Mouse (Mus musculus) liver (tissue): ENCODE data around the gene Sytl1.

Experiments
- DNase-seq: peaks from one replicate; pipeline ENCODE4 v3.0.0-alpha.2; 2020; ENCODE audit warnings: mixed read lengths

Sytl1 gene

DNA sequence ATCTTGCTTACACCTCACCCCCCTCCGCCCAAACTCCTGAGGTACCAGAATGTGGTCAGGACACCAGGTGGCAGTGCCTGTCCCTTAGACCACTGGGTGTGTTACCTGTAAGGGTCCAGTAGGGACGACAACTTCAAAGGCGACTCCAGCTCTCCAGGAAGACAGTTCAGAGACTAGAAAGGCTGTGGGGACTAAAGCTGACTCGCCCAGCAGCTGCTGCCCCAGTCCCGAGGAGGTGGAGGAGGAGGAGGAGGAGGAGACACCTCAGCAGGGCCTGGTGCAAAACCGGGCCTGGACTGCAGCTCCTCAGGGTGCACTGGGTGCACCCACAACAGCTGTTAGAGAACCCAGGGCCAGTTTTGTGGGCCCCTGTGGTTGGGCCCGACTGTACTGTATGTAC lies at the start of gene Sytl1:
TSS of gene Sytl1 (minus strand) at position 232 of the 400 bp plus-strand sequence.
- no peak for DNase-seq

DNA sequence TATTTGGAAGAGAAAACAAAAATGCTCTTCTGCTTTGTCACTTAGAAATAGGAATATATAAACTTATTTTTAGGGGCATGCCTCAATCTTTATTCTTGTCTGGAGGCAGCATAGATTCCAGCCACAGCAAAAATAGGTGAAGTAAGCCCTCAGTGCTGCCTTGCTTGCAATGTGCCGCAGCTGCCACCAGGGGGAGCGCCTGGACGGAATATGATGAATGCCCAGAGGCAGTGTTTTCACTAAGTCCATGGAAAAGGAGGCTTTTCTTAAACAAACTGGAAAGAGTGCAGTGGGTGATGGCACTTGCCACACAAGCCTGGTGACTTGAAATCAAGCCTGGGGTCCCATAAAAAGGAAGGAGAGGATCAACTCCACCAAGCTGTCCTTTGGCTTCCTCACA lies 47.0 kb upstream of the Sytl1 start:
- peak; percentile 88 for DNase-seq

DNA sequence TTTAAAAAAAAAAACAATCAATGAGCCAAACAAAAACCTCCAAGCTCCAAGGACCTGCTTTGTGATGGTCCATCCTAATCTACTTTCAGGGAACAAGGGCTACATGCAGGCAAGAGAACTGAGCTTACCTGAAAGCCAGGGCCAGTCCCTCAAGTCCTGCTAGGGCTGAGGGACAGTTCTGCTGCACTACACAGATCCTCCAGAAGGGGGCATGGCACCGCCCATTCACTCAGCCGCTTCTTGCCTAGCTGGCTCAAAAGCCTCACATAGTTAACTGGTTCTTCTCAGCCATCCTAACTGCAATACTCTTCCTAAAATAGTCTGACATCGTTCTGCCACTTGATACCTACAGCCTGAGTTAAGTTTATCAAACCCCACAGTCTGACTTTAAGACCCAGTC lies 44.4 kb upstream of the Sytl1 start:
- DNase-seq, result peak; percentile 59

DNA sequence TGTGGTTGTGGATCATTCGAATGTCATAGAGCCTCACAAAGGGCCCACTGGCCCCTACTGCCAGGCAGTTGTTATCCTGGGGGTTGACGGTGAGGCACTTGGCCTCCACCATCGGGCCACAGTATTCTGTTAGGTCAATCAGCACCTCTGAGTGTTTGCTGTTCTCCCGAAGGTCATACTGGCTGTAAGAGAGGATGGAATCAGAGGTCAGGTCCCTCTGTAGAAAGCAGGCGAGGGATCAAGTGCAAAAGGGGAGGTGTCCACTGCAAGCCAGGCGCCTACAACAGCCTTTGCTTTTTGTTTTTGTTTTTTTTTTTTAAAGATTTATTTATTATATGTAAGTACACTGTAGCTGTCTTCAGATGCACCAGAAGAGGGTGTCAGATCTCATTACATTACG lies 42.9 kb upstream of the Sytl1 start:
- no peak for DNase-seq

DNA sequence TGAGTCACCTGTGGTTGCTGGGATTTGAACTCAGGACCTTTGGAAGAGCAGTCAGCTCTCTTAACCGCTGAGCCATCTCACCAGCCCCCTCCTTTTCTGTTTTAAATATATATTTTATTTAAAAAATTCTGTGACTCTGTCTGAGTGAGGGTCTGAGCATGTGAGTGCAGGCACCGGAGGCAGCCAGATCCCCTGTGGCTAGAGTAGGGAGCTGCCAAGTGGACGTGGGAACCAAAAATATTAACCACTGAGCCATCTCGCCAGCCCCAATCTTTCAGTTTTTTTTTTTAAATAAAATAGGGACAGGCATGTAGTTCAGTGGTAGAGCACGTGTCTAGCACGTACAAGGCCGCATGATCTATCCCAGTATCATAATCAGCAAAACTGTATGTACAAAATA lies 41.9 kb upstream of the Sytl1 start:
- no peak for DNase-seq

DNA sequence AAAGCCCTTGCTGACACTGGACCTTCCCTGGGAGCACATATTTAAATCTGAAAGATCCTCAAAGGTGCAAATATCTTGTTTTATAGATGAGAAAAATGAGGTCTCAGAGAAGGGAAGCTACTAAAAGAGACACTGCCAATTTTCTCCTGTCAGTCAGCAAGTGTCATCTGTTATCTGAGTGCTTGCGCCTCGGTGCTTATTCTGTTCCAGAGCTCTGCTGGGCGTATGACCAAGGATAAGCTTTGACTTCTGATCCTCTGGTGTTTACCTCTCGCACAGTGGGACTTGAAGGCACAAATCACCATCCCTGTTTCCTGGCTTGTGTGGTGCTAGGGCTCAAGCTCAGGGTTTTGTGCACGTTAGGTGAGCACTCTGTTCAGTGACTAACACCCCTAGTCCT lies 39.8 kb upstream of the Sytl1 start:
- no peak for DNase-seq

DNA sequence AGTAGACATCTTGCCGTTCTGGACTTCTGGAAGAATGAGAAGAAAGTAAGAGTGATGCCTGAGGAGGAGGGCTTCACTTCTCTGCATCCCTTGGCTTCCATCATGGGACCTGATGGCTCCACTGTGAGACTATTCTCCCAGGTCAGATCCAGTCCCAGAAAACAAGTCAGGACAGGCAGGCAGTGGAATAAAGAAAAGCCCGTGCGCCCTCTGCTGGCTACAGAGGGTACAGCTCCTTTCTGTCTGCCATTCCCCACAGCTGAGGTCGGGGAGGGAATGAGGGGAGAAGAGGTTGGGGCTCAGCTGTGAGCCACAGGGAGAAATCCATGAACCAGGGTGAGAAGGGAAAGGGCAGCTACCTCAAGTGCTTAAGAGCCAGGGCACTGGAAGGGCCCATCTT lies 38.9 kb upstream of the Sytl1 start:
- peak; percentile 72 for DNase-seq

DNA sequence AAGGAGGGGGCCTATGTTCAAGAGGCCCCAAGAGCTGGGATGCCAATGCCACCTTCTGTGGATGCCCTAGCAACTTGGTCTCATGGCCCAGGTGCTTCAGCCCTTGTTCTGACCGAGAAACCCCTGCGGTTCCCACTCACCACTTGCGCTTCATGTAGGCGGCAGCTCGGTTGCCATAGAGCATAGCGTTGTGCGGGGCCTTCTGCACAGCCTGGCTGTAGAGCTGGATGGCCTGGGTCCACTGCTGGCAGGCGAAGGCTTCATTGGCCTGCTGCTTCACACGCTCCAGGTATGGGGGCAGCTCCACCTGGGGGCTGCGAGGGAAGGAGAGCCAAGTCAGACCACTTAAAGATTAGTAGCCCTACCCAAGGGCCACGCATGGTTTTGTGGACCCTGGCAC lies 37.5 kb upstream of the Sytl1 start:
- DNase-seq, result no peak

DNA sequence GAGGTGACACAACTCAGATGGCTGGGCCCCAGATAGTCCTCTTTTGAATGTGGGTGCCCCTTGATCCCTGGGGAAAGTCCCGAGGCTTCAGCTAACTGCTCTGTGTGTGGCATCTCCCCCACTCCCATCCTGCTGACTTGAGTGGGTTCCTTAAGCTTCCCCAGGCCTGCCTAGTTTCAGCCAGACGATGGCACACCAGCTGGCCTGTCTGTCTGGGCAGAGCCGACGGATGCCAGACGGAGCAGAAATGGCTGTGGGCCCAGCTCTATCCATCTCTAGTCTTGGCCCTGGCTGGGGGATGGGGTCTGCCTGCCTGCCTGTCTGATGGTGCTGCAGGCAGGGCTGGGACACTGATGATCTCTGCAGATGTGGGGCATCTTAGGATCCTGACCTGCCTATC lies 36.8 kb upstream of the Sytl1 start:
- no peak for DNase-seq

DNA sequence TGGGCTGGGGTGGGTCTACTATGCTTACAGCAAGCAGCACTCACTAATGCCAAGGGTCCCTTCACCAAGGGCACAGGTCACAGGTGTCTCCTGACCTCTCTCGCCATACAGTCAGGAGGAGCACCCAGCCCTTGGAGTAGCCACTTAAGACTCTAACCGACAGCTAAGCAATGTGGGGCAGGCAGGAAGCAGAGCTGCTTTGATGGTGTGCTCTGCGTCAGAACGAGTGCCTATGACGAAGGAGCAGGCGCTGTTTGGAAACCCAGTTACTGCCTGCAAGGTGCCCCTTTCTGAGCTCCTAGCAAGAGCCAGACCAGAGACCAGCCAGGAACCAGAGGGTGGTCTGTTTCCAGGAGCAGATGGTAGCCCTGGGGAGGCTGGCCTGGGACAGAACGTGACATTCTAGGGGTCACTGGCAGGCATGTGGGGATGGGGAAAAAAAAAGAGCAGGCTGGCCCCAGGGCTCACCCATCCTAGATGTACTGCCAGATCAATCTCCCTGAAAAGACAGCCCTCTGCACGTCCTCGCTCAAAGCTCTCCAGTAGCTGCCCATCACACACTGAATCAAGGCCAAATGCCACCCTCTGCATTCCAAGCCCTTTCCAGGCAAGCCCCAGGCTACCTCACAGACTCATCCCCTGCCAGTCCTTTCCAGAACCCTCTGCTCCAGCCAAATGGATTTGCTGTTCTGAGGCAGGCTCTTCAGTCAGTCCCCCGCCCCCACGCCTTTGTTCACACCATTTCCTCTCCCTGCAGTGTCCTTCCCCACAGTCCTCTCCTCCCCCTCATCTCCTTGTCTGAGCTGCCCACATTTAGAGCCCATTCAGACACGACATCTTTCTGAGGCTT lies 35.8 kb upstream of the Sytl1 start:
- DNase-seq, result no peak

DNA sequence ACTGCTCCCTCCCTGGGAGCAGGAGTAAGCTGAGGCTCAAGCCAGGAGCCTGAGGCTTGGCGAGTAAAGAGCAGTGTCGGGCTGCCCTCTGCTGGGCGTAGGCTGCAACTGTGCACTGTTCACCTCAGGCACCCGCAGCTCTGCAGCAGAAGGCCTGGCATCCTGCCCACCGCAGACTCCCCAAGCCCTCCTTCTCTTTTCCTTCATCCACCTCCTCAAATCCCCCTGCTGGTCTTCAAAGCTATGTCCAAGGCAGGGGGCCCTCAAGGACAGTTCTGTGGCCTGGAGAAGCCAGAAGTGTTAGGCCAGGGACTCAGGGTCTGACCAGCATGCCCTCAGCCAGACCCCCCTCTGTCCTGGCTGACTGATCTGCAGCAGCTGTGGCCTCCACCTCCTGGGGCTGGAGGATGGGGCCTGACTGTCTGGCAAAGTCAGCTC lies 34.9 kb upstream of the Sytl1 start:
- DNase-seq, result peak; percentile 80

DNA sequence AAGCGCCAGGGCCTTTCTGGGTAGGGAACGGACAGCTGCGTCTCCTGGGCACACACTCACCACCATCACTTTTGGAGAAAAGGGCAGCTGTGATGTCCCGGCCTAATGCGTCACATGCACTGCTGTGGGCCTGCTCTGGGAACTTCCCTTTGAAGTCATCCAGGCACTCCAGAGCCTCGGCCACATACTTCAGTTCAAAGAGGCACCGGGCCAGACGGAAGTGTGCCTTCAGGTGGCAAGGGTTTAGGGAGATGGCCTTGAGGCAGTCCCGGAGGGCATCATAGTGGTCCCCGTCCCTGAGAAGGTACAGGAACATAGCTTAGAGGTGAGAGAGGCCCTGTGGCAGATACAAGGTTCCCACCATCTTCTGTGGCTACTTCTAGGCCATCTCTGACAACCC lies 34.4 kb upstream of the Sytl1 start:
- DNase-seq, result no peak

DNA sequence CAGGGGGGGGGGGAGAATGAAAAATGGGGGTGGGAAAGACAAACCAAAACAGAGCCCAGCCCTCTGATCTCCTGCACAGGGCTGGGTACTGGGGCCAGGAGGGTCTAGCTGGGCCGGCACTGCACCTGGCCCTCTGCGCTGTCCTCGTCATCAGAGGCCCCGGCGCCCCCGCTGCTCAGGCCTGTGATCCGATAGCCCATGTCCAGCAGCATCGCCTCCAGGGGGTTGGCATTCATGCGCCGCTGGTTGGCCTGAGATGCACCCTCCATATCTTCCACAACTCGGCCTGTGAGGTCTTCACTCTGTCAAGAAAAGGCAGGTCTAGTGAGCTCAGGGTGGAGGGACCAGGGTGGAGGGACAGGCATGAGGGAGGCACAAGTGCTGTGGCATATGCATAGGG lies 31.2 kb upstream of the Sytl1 start:
- no peak for DNase-seq

DNA sequence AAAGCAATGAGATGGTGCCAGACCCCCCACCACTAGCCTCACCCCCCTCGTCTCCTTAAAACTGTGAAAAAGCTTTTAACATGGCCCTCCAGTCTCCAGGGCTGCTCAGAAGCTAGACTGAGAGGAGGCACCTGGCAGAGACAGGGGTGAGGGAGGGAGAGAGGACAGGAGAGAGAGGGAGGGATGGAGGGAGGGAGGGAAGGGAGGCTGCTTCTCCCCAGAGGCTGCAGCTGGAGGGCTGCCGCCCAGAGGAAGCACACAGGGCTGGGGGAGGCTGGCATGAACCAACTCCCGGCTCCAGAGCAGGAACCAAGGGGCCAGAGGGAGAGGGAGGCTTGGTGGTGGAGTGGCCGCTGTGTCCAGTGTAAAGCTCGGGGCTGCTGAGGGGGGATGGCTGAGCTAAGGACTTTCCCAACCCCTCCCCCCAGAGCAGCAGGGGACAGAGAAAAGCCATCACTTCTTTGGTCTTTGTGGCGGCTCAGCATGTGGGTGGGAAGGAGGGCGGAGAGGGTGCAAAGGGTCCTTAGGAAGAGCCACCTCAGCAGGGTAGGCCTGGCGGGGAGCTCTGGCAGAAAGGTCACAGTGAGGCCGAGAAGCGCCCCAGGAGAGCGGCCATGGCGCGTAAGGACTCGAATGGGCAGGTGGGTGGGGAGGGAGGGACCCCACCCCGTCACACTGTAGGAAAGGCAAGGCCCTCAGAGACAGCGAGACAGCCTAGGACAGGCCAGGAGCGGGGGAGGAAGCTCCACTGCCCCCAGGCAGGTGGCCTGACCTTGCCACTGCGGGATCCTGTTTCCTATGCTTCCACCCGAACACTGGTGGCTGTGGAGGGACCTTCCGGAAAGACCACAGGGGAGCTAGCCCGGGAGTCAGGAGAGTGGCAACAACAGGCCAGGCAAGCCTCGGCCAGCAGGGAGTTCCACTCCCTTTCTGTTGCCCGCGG lies 30.3 kb upstream of the Sytl1 start:
- DNase-seq, result no peak

DNA sequence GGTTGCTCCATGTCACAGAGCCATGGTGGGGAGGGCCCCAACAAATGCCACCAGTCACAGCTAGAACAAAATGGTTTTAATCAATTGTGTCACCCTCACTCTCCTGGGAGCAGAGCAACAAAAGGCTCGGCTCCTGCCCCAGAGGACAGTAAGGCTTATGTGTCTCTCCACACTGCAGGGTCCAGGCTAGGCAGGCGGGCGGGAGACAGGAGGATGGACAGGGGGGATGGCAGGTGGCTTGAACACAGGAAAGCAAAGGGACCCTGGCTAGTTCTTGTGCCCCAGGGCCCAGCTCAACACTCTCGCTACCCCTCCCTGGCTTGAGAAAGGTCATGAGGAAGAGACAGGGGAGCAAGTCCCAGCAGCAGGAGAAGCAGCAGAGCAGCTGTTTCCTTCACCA lies 29.5 kb upstream of the Sytl1 start:
- no peak for DNase-seq

DNA sequence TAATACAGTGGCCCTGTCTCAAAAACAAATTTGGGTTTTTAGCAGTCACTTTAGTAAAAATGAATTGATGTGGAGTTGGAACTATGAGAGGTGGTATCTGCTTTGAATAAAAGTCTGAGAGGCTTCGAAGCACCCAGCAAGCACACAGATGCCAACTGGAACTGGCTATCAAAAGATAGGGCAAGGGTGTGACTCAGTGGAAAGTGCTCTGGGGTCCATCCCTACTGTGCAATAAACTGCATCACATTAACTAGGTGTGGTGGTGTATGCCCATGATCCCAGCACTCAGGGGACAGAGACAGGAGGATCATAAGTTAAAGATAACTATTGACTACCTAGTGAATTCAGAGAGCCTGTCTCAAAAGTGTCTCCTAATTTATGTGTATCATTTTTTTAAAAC lies 28.3 kb upstream of the Sytl1 start:
- DNase-seq, result no peak

DNA sequence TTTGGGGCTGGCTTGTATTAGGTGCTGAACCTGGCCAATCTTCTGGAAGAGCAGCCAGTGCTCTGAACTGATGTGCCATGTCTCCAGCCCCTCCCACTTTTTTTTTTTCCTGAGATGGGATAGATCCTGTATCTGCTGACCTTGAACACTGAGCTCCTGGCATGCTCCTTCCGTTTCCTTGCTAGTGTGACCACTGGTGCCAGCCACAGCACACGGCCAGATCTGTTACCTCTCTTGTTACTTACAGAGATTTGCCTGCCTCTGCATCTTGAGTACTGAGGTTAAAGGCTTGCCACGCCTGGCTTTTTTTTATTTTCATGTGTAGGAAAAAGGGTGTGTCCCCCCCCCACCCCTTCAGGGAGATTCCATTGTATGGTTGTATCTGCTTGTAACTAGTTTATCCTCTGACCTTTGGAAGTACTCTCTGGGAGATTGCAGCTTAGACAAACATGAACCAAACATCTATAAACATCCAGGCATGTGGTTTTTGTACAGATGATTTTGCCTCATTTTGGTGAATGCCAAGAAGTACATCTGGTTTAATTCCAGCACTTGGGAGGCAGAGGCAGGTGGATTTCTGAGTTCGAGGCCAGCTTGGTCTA lies 23.7 kb upstream of the Sytl1 start:
- DNase-seq, result no peak

DNA sequence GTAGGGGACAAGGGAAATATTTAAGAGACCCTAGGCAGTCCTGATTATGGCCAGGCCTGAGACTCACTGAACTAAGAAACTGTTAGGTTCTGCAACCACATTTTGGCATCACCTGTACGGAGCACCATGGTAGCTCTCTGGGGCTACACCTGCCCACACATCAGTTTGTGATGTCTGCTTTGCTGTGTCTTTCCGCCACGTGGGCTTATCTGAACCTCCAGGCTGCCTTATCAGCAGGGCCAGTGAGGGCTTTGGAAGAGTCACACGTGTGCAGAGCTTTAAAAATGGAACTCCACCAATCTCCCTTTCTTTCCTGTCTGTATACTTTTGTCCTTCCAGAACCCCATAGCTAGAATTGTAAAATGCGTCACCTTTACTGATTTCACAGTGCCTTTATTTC lies 23.0 kb upstream of the Sytl1 start:
- DNase-seq, result peak; percentile 88

DNA sequence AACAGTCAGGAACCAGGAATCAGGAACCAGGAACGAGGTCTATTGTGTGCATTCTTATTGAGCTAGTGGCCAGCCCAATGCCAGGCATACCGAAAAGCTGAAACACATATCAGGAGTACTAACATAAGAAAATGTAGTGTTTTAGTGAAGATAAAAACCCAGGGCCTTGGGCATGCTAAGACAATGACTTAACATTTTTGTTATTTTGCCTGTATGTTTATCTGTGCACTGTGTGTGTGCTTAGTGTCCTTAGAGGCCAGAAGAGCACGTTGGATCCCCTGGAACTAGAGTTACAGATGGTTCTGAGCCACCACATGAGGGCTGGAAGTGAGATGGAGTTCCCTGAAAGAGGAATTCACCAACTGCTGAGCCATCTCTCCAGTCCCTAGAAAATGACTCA lies 22.4 kb upstream of the Sytl1 start:
- DNase-seq, result no peak

DNA sequence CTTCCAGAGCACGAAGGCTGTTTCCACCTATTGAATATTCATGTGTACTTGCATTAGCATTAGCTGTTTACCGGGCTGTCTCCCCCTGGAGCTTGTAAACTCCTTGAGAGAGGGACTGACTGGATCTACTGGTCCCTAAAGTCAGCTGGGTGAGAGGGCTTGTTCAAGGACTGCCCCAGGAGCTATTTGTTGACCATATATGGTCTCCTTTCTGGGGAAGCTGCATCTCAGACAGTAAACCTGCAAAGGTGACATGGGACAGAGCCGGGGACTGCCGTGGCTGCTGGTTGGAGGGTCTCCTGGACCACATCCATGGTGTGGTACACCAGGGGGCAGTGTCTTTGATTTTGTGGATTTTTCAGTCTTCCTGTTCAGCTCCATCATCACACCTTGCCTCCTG lies 19.7 kb upstream of the Sytl1 start:
- no peak for DNase-seq

DNA sequence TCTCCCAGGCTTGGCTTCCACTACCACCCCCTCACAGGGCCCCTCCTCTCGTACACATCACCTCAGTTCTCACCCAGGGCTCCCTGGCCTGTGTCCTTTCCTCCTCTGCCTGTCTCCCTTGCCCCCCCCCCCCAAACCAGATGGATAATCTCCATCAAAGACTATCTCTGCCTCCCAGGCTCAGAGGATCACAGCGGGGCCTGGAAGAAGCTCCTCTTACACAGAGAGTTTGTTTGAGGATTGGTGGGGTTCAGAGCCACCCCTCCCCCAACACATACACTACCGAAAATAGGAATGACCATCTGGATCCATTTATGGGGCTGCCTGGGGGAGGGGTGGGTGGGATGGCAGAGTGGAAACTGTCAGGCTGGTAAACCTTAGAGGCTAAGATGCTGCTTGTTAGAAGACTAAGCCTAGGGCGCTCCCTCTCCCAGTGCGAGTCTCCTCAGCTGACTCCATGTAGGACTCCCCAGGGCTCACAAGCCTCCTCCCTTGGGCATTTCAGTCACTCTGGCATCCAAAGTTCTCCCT lies 19.1 kb upstream of the Sytl1 start:
- no peak for DNase-seq

DNA sequence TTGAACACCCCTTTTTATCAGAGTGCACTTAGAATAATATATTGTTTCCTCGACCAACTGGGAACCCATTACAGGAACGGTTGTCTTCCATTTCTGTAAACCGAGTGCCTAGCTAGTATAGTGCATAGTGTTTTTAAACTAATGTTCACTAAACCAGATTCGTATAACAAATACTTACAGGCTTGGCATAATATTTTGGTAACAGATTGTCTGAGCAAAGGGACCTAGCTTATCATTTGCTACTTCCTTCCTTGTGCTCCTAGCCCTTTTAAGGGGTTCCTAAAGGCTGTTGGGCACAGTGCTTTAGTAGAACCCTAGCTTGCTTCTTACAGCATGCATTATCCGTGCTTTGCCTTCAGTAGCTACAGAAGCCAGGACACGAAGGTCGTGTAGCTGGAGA lies 18.6 kb upstream of the Sytl1 start:
- no peak for DNase-seq

DNA sequence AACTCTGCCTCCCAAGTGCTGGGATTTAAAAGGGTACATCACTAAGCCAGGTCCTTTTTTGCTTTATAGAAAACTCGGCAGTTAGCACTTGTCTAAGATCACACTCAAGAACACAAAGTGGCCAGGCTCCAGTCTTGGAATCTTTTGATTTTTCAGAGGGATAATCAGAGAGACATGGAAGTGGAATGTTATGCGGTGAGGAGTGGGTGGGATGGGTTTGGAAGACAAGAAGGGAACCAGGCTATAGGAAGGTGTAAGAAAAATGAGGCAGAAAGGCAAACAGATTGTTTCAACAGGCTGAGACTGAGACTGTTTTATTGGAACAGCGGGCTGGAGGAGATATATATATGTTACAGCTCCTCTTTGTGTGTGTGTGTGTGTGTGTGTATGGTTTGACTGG lies 15.6 kb upstream of the Sytl1 start:
- DNase-seq, result no peak
